Comparison of ENCODE assay signal across 32 mouse cellular contexts in the genomic region with DNA sequence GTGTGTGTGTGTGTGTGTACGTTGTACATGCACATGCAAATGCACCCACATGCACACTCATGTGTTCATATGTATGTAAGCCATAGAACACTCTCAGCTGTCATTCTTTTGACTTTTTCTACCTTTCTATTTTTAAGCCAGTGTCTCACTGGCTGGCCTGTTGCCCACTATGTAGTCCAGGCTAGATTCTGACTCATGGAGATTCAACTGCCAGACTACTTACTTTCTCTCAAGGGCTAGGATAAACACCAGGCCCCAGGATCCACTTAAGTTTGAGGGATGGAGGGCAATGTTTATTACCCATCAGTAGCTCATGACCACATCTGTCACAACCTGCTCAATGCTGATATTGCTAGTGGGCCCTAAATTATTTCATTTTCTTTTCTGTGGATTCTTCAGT. TPM values are rescaled to one million over a fixed set of nuclear protein-coding genes. Genes with fewer than 3 reads are reported as not detected.
"Had no signal": no experiment of that assay in that cellular context is flagged by ENCODE, and none has a peak within 500 bp of the region (broad histone marks: within the 10 kb centered on the region; RNA-seq: fewer than 3 reads in every experiment).

No protein-coding gene starts in this region.

- H3K4me1 ChIP-seq: embryonic facial prominence, embryonic 10.5 days; embryonic facial prominence, embryonic 12.5 days; forebrain, embryonic 10.5 days; forebrain, embryonic 12.5 days; forebrain, embryonic 13.5 days; forebrain, embryonic 15.5 days; heart, embryonic 10.5 days; heart, embryonic 12.5 days had no signal

- H3K4me3 ChIP-seq: embryonic facial prominence, embryonic 10.5 days; embryonic facial prominence, embryonic 12.5 days; embryonic facial prominence, embryonic 13.5 days; embryonic facial prominence, embryonic 15.5 days; erythroblast, embryonic 14.5 days; forebrain, embryonic 10.5 days; forebrain, embryonic 12.5 days; forebrain, embryonic 13.5 days; forebrain, embryonic 15.5 days; gastrocnemius, adult 2 months; heart, embryonic 10.5 days; heart, embryonic 12.5 days had no signal

- ATAC-seq: forebrain, embryonic 13.5 days; forebrain, embryonic 14.5 days; forebrain, embryonic 15.5 days; forebrain, embryonic 16.5 days; forebrain, postnatal 0 days had no signal

- DNase-seq: cerebellum, adult 9-10 months; cerebellum, adult 9-11 months; cerebellum, postnatal 10 days; cerebellum, postnatal 14 days; cerebellum, postnatal 25 days; cerebellum, postnatal 36 days; embryo, embryonic 11 days; forebrain, postnatal 0 days; gastrocnemius, adult 2 months; gastrocnemius, postnatal 10 days; gastrocnemius, postnatal 14 days; gastrocnemius, postnatal 25 days; gastrocnemius, postnatal 36 days; heart, adult 18-20 months had no signal

- H3K27ac ChIP-seq: embryonic facial prominence, embryonic 10.5 days; embryonic facial prominence, embryonic 12.5 days; embryonic facial prominence, embryonic 13.5 days; embryonic facial prominence, embryonic 15.5 days; forebrain, embryonic 10.5 days; forebrain, embryonic 12.5 days; forebrain, embryonic 13.5 days; forebrain, embryonic 15.5 days; gastrocnemius, adult 2 months; heart, embryonic 10.5 days had no signal

- H3K36me3 ChIP-seq: embryonic facial prominence, embryonic 10.5 days; embryonic facial prominence, embryonic 12.5 days; embryonic facial prominence, embryonic 13.5 days; embryonic facial prominence, embryonic 15.5 days; forebrain, embryonic 10.5 days; forebrain, embryonic 12.5 days; forebrain, embryonic 15.5 days; heart, embryonic 10.5 days; heart, embryonic 12.5 days had no signal

- H3K27me3 ChIP-seq: embryonic facial prominence, embryonic 12.5 days; embryonic facial prominence, embryonic 13.5 days; embryonic facial prominence, embryonic 15.5 days; forebrain, embryonic 12.5 days; forebrain, embryonic 13.5 days; forebrain, embryonic 15.5 days; heart, embryonic 12.5 days had no signal

- H3K9ac ChIP-seq: embryonic facial prominence, embryonic 12.5 days; embryonic facial prominence, embryonic 13.5 days; embryonic facial prominence, embryonic 15.5 days; forebrain, embryonic 12.5 days; forebrain, embryonic 13.5 days; forebrain, embryonic 15.5 days; forebrain, postnatal 0 days; heart, embryonic 12.5 days had no signal

RNA-seq across cellular contexts. Expression of a gene that starts 8.1 kb away (rescaled TPM):
- total RNA-seq: common myeloid progenitor, adult 5-6 weeks; gastrocnemius, adult 18-20 months; gastrocnemius, adult 2 months; gastrocnemius, postnatal 25 days; gastrocnemius, postnatal 36 days; granulocyte monocyte progenitor cell, adult 5-6 weeks had no signal
- polyA plus RNA-seq: erythroblast, embryonic 14.5 days; gonadal fat pad, adult 2 months; heart, embryonic 10.5 days; heart, embryonic 11.5 days; heart, embryonic 12.5 days had no signal
